Mouse (Mus musculus): ENCODE results near the gene Tpk1. TPM values are rescaled to one million over a fixed set of nuclear protein-coding genes. Genes with fewer than 3 reads are reported as not detected.

Tpk1 gene
- total RNA-seq, 4 experiments from 2014 or later, result 2.2 to 5.8 (median 4.1) TPM

DNA sequence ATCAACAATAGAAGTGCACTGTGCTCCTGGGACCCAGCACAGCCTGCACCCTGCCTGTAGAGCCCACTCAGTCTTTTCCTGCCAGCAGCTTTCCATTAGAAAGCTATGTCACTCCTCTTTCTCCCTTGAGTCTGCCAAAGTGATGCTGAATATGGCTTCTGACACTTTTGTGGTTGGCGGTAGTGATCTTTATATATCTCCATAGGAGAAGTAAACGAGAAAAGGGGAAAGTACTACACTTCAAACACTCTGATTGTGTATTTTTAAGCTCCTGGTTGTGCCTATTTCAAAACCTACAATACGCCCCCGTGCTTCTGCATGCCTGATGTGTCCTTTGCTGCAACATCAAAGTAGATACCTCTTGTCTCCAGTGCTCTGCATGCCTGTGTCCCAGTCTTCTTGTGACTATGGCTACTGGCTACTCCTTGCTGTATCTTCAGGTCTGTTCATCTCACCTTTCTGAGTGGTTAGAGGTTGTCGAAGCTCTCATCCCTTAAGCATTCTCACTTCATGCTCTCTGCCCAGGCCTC lies 302.7 kb downstream of the Tpk1 start:
- no peak for DNase-seq (ENCODE audit: low spot score in 2 of 2)

DNA sequence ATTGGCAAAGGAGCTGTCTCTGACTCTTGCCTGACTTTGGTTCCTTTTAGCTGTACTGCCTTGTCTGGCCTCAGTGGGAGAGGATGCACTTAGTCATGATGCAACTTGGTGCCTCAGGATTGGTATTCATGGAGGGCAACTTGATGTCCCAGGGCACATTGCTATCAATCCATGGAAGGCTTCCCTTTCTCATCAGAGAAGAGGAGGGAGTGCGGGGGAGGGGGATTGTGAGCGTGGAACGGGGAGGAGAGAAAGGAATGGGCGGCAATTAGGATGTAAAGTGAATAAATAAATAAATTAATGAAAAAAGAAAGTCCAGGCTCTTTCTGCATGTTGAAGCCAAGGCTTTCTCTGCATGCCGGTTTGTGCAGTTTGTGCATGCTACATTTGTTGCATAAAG lies 304.8 kb downstream of the Tpk1 start:
- DNase-seq (ENCODE audit: low spot score in 2 of 2), result no peak

DNA sequence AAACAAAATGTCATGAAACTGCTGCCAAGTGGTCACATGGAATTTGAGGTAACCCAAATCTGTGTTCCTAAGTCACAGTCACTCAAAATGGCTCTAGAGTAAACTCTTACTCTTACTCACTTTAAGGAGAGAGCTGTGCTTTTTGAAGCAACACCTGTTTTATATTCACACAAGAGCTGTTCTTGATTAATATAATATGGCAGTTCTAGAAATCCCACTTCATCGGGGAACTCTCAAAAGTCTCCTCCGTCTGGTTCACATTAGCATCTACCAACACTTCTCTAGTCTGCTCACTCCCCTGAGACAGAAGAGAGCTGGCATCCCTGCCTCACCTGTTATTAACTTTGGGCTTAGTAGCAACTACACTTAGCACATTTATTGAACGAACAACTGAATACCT lies 305.9 kb downstream of the Tpk1 start:
- DNase-seq (ENCODE audit: low spot score in 2 of 2), result no peak

DNA sequence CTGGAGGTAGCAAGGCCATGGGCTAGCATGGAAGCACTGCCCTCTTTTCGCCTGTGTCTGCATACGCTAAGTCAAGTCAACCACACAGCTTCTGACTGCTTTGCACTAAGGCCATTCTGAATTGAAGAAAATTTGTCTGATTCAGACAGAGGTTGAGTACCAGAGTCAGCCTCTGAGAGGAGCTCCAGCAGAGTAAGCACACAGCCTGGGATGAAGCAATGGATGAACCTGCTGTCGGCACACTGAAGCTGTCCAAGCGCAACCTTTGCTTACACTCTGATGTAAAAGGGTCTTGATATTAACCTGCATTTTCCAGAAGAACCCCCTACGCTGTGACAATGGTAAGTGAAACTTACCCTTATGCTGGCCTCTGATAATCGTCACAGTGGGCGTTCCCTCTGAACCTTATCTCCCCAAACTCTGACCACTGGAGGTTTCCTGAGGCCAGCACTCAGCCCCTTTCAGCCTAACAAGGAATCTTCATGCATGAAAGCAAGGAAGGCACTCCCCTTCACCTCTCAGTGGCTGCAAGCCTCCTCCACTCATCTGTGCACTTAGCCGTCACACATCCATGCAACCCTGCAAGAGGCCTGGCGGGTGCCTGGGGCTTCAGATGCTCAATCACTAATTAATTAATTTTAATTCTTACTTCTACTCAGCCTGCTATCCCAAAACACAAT lies 311.4 kb downstream of the Tpk1 start:
- no peak for DNase-seq (ENCODE audit: low spot score in 2 of 2)

DNA sequence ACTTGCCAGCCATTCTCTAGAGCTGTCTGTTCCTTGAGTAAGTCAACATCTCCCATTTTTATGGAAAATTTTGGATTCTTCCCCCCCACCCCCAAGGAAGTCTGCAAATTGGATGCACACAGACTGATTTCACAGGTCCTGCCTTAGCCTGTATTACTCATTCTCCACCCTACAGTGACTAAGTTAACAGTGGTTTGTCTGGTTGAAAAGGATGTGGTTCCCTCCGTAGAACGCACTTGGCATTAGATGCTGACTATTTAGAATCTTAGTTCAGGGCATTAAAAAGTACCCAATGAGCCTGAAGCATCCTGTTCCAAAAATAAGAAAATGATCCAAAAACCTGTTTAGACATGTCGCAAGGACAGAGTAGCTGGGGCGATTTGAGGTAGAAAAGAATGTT lies 312.6 kb downstream of the Tpk1 start:
- no peak for DNase-seq (ENCODE audit: low spot score in 2 of 2)

DNA sequence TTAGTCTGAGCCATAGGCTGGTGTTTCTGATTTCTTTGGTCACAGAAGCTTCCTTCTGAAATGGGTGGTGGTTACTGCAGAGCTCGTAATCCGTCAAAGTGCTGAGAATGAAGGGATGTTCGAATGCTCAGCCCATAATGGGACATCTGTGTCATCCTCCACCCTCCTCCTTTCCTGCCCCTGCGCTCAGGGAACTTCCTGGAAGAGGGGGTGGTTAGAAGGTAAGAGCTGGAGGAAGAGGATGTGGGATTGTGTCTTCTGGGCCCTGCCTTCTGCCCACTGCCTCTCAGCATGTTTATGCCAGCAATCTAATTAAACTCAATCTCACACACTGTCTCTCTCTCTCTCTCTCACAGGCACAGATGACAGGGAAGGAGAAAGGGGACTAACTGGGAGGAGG lies 317.0 kb downstream of the Tpk1 start:
- DNase-seq (ENCODE audit: low spot score in 2 of 2), result no peak

DNA sequence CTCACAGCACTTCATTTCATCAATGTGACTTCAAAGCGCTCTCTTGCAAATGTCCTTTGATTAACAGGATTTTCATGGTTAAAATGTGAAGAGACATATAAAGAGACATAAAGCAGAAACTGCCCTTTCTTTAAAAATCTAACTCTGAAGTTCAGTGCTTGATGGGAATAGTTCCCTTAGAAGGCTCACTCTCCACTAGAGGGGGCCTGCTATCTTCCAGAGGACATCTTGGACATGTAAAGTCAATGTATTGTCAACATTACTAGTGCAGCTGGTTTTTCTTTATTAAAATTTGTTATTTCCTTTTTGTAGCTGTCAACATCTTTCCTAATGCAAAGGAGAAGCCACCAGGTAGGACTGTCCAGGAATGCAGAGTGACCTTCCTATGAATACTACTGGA lies 318.4 kb downstream of the Tpk1 start:
- DNase-seq (ENCODE audit: low spot score in 2 of 2), result no peak

DNA sequence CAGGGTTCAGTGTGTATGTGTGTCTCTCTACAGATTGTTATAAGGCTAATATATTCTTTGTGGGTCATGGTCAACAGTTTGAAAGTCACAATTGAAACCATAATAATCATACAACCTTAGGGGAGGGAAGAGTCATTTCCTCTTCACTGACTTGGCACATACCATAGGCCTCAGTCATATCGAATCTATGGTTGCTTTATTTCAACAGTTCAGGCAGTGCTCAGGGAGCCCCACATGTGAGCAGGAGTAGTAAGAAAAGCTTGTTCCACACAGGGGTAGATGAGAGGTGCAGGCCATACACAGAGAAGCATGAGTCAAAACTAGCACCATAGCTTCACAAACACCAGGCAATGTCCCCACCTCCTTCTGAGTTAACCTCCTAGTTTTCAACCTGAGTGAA lies 323.1 kb downstream of the Tpk1 start:
- DNase-seq (ENCODE audit: low spot score in 2 of 2), result no peak

DNA sequence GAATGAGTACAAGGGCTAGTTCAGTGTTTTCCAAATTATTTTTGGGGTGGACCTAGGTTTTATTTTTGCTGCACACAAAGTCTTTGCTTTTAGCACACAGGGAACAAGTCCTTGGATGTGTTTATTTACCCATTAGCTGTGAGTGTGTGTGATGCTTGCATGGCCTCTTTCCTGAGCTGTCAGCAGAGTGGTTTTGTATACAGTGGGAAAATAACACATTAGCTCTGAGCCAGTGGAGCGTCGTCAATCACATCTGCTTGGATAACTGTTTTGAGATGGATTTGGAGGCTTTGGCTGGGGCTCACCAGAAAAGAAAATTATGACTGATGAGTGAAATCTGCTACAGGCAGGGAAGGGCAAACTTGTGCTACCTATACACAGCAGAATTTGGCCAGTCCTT lies 323.7 kb downstream of the Tpk1 start:
- DNase-seq (ENCODE audit: low spot score in 2 of 2), result no peak

DNA sequence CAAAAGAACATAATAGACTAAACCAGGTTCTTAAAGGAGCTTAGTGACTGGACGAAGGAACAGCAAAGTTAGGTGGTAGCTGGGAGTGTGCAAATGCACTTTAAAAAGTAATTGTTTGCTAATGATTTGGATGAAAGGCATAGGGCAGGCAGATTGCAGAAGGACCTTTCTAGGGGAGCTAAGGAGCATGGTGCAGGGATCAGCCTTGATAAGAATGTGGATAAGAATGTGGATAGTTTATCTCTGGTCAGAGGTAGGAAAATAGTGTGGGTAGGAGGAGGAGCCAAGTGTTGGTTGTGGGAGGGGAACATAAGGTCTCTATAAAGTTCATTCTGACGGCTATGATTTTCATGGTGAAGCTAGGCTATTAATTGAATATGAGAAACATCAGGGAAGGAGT lies 327.3 kb downstream of the Tpk1 start:
- DNase-seq (ENCODE audit: low spot score in 2 of 2), result no peak

DNA sequence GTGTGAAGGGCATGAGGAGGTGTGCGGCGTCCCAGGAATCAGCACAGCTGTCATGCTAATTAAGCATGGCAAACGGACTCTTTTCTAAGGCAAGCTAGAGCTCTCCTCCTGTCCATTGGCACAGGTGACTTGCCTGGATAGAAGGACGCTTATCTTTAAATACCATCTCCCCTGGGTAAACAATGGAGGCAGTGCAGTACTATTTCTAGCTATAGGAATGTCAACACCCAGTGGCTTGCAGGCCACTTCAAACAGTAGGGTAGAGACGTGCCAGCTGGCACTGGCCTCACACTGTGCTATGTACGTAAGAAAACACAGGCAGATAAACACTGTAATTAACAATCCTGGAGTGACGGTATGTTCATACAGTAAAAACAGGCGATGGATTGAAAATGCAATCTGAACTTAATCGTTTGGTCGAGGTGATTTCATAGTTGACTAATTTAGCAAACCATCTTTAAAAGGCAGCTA lies 328.6 kb downstream of the Tpk1 start:
- DNase-seq (ENCODE audit: low spot score in 2 of 2), result no peak

DNA sequence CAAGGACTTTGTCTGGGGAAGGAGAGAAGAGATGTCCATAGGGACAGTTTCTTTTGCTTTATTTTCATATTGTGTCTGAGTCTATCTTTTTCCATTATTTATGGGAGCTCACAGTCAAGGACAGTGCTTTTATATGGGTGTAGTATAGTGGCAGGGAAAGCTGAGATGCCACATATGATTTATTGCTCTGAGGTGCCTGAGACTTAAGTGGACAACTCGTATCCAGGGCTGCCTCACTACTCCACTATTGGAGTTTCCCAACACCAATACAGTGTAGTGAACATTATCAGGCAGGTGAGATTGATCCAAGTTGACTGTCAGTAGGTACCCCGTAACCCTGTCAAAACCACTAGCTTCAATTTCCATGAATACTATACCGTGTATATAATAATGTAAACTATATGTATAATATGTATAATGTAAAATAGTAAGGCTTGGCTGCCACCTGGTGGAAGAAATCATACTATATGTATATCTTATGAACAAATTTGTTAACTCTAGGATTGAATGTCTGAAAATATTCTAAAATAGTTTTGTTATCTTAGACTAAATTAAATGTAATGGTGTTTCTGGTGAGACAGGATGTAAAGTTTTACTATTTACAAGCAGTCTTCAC lies 330.4 kb downstream of the Tpk1 start:
- no peak for DNase-seq (ENCODE audit: low spot score in 2 of 2)

DNA sequence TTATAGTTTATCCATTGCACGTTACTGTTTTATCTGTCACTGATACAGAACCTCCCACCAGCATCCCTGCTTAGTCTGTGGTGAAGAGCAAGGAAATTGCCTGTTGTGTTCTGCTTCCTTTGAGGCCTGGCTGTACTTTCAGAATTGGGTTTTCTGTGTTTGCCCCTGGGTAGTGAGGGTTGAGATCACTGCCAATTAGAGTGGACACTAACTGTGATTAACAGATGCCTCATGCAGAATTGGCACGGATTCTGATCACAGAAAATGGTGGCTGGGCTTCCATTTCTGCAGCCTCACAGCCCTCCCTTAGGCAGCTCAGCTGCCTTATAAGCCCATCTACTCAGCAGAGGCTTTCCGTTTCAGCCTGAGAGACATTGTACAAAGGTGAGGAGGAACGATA lies 332.6 kb downstream of the Tpk1 start:
- no peak for DNase-seq (ENCODE audit: low spot score in 2 of 2)

DNA sequence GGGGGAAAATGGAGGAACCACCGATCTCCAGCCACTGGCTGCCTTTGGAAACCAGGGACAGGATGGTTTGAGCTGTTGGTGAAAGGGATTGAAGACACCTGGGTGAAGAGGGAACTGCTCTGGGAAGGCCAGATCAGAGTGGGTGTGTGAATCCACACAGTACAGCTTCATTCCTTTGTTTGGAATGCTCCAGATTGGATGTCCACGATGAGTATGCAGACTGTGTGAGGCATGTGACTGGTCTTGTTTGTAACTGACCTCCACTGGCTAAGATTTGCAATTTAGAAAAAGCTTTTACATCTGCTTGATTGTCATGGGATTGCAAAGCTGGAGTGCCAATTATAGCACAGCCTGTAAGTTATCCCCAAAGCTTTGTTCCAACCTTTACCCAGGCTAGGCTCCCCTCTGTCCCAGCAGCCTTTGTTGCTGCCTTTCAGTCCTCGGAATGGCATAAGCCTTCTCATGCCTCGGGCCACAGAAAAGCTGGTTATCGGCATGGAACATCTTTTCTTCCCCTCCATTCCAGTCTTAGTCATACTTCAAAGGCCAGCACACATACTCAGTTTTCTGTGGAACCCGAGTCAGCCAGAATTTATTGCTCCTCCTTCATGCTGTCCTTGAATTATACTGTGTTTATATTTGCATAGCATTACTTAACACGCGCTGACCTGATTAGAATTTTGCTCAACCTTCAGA lies 353.0 kb downstream of the Tpk1 start:
- DNase-seq (ENCODE audit: low spot score in 2 of 2), result no peak

DNA sequence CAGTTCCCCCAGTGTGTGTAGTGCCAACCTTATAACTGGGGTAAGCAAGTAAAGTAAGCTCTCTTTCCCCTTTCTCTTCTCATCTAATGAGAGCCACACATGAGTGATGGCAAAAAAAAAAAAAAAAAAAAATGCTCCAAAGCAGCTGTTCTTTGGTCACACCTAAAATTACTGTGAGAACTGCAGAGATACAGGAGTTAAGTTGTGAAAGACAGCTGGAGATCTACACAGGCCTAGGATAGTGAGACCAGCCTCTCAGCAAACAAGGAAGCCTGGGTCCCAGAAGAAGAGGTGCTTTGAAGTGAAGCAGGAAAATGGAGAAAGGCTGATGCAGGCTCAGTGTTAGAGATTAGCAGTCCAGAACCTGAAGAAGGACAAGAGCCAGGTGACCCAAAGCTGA lies 353.5 kb downstream of the Tpk1 start:
- DNase-seq (ENCODE audit: low spot score in 2 of 2), result no peak

DNA sequence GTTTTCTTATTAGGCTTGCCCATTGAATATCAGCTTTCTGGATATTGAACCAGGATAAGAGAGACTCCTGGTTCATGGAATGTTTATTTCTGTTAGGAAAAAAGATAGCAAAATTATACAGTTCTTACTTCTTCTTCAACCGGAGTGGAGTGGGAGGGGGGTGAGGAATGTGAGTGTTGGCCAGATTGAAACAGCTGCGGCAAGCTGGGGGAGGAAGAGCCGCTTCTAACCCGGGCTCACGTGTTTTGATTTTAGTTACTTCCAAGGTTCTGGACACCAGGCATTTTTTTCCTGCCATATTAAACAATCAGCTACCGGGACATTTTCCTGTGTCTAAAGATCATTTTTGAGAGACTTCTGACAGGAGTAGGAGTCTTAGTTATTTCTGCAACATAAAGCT lies 356.0 kb downstream of the Tpk1 start:
- DNase-seq (ENCODE audit: low spot score in 2 of 2), result no peak

DNA sequence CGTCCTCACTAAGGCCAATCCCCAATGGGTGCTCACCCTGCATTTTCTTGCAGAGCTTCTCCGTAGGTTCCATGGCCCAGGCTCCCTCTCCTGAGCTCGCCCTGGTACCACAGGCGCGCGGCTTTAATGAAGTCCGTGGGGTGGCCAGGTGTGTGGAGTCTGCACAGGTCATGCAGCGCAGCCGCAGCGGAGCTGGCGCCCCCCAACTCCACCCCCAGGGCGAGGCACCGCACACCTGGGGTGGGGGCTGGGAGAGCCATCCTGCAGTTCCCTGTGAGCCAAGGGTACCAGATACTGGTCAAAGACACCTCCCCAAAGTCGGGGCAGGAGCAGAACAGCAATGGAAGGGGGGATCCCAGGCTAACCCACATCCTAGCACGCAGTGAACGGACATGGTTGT lies 356.6 kb downstream of the Tpk1 start, which contains the start of gene Nobox:
TSS of gene Nobox (minus strand) at position 101 of the 400 bp plus-strand sequence.
- DNase-seq (ENCODE audit: low spot score in 2 of 2), result no peak

DNA sequence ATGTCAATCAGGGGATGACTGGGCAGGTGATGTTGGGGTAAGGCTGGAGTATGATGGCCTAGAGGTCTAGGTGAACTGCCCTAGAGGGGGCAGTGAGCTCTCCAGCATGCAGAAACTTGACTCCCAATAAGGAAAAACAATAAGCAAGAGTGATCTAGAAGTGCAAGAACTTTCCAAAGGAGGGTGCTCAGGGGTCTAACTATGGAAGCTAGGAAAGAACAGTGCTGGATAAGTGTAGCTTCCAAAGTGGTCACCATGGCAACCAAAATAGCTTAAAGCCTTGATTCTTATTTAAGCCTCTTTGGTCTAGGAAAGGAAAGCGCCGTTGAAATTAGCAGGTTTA lies 368.6 kb downstream of the Tpk1 start:
- peak in 1 of 2 experiments; percentile 9 for DNase-seq (ENCODE audit: low spot score in 2 of 2)

DNA sequence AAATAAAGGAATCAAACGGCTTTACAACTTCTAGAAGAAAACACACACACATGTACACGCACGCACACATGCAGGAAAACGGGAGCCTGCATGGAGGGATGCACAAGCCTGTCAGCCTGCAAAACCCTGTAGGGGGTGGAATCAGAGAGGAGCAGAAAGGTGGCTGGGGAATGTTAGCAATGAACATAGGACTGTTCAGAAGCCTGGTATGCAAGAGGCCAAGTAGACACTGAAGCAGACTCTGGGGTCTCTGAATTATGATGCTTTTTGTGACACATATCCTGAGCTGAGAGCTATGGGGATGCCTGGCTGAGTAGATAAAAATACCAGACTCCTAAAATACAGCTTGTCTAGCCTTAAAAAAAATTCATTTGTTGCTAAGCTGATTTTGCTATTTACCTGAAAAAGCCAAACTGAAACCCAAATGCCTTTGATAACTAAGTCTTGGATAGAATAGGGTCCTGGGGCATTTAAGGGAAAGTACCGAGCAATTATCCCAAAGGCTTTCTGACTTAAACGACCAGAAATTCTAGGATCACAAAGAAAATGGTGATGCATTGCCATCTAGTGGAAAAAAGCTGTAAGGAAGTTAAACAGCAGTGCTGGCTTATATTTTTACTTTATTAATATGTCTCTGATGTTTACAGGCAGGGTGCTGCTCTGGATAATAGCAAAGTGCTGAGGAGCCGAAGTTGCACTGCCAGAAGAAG lies 369.1 kb downstream of the Tpk1 start:
- DNase-seq (ENCODE audit: low spot score in 2 of 2), result peak in 1 of 2 experiments; percentile 8

DNA sequence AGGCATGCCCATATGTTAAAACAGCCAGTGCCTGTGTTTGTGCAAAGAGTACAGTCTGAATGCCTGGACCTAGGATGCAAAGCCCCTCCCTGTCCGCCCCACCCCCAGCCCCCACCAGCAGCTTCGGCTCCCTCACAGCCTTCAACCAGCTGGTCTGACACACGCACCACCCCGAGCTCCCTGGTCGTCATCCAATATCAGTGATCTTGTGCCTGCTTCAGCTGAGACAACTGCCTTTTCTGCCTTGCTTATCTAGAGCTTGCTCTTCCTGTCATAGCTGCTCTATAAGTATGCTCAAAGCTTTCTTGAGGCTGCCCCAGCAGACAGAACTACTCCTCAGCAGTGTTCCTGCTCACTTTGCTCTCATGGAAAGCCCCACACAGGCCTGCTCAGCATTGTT lies 370.2 kb downstream of the Tpk1 start:
- DNase-seq (ENCODE audit: low spot score in 2 of 2), result no peak

Data from left cerebral cortex, adult 8-10 months (tissue).